Mouse (Mus musculus) urinary bladder, adult 2 months (tissue): ENCODE measurements around the gene Lce1e. TPM values are rescaled to one million over a fixed set of nuclear protein-coding genes. Genes with fewer than 3 reads are reported as not detected.
"Not testable (repeated sequence)": the region's sequence is repeated elsewhere in the genome, so short reads cannot be mapped to it uniquely, and the experiment has no call there.

Source experiments
- DNase-seq: peaks from one replicate; pipeline ENCODE4 v3.0.0; 2022; ENCODE audit warnings: low spot score
- polyA plus RNA-seq: library from polyadenylated mRNA; depleted of rRNA; stranded (reverse); fragments of >200 nt; gene quantifications from 2 replicates; pipeline ENCODE4 v1.2.3, GENCODE M21; 2012; rRNA removed

Gene Lce1e
- not detected in 2 replicates for polyA plus RNA-seq

DNA sequence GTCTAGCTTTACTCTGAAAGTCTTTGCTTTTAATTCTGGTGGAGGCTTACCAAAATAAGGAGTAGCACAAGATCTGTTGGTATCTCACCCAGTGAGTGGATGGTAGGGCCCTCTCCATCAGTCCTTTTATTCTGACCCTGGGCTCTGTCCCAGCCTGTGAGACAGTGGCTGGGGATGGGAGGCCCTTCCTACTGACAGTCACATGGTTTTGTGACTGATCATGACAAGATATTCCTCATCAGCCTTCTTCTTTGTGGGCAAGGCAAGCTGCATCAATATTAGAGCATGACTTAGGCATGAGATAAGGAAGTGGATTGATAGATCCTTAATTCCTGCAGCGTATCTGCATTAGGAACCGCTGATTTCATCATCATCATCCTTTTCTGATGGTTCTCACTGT lies at the start of gene Lce1e:
Lce1e (minus strand) TSS at position 101 of the 400 bp plus-strand sequence.
- DNase-seq = no peak

GRCm38 (mm10) chr3:92753197-92753596 lies 44.3 kb upstream of the Lce1e start:
- no peak for DNase-seq

- no peak for DNase-seq
These were observed 43.4 kb upstream of the Lce1e start, which contains the start of gene Lce1g for GRCm38 (mm10) chr3:92752238-92752637. Gene Lce1g (minus strand): TSS chr3:92752338.

- no peak for DNase-seq
These were observed 30.1 kb upstream of the Lce1e start, which contains the start of gene Gm38119 for GRCm38 (mm10) chr3:92738996-92739395. Gene Gm38119 (minus strand): TSS chr3:92739096.

DNA sequence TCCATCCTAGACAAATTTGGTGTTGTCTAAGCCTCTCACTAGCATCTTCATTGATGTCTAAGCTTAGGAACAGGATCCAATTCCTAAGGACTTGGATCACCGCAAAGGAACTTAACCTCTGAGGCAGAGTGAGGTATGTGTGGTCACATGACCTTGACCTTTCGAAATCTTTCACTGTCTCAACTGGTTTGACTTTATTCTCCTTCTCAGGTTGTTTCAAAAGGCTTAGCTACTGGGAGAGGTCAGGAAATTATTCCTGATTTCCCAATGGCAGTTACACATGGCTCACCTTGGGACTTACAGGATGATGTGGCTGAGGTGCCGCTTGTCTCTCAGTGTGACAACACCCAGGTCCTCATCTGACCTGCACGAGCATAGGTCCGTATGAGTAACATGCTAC lies 13.8 kb upstream of the Lce1e start:
- DNase-seq = no peak

DNA sequence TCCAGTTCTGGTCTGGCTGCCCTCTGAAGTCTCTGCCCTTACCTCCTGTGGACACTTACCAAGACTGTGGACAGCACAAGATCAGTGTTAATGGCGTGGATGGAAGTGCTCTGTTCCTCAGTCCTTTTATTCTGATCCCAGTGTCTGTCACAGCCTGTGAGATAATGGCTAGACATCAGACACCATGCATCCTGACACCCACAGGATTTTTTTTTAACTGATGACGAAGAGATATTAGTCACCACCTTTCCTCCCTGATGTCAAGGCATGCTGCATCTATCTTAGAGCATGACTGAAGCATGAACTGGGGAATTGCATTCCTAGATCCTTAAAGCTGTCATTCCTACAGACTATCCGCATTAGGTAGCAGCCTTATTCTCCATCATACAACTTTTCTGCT lies 11.4 kb upstream of the Lce1e start, which contains the start of gene Lce1f:
Lce1f (minus strand) TSS at position 101 of the 400 bp plus-strand sequence.
- DNase-seq = no peak

DNA sequence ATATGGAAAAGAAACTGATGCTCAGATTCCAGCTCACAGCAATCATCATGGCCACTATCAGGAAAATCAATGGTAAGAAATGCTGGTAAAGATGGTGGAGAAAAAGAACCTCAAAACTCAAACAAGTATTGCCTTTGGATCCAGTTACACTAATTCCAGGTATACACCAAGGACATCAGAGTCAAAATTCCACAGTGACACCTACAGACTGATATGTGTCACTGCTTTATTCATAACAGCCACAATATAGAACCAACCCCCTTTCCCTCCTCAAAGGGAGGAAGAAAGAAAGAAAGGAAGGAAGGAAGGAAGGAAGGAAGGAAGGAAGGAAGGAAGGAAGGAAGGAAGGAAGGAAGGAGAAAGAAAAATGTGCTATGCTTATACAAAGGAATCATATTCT lies 6.2 kb upstream of the Lce1e start:
- DNase-seq = no peak

GRCm38 (mm10) chr3:92694613-92695012 lies 14.3 kb downstream of the Lce1e start:
- no peak for DNase-seq

DNA sequence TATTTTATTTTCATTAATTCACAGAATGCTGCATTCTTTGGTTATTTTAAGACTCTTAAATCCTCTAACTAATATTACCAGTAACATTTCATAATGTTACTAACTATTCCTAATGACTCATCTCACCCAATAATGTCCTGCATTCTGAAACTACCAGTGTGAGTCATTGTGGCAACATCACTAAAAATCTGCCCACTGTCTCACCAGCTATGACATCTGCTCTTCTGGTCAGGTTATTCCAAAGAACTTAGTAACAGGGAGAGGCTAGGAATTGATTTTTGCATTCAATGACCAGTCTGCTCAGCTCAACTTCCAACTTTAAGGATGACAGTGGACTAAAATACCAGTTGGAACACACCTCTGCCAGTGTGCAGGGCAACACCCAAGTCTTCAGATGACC lies 17.2 kb downstream of the Lce1e start:
- no peak for DNase-seq

DNA sequence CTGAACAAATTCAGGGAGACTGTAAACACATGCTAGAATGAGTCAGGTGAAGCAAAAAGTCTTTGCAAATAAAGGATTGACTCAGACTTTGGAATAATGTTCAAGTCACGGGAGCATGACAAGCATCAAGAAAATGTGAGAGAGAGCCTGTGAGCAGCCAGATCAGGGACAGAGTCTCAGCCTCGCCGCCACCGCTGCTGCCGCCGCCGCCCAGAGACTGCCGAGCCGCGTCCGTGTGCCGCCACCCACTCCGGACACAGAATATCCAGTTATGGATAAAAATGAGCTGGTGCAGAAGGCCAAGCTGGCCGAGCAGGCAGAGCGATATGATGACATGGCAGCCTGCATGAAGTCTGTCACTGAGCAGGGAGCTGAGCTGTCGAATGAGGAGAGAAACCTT lies 19.7 kb downstream of the Lce1e start:
- DNase-seq = not testable (repeated sequence)

DNA sequence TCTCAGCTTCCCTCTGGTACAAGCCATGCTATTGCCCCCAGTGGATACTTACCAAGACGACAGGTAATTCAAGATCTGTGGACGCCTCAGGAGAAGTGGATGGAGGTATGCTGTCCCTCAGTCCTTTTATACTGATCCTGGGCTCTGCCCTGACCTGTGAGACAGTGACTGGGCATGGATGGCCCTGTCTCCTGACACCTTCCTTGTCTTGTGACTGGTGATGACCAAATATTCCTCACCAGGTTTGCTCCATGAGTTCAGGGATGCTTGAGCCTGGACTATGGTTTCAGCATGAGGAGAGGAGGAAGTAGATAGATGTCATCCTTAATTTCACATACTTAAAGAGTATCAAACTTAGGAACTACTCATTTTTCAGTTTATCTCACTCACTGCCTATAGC lies 21.8 kb downstream of the Lce1e start, which contains the start of gene Lce1d:
Lce1d (minus strand) TSS at position 101 of the 400 bp plus-strand sequence.
- DNase-seq = no peak

DNA sequence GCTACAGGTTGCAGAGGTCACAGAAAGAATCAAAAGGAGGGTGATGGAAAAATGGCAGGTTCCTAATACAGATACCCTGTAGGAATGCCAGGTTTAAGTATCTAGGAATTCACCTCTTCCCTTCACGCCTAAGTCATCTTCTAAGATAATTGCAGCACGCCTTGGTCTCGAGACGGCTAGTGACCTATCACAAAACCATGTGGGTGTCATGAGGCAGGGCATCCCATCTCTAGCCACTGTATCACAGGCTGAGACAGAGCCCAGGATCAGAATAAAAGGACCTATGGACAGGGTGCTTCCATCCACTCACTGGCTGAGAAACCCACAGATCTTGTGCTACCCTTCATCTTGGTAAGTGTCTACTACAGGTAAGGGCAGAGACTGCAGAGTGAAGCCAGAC lies 29.9 kb downstream of the Lce1e start, which contains the start of gene Lce1c:
Lce1c (plus strand) TSS at position 301 of the 400 bp plus-strand sequence.
- no peak for DNase-seq

DNA sequence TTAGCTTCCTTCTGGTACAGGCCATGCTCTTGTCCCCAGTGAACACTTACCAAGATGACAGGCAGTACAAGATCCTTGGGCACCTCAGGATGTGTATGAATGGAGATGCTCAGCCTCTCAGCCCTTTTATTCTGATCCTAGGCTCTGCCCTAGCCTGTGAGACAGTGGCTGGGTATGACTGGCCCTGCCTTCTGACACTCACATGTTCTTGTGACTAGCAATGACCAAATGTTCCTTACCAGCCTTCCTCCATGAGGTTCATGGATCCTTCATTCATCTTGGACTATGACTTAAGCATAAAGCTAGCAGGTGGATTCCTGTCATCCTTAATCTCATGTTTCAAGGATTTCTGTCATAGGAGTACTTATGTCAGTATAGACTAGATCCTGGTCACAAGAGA lies 38.7 kb downstream of the Lce1e start, which contains the start of gene Lce1a2:
Lce1a2 (minus strand) TSS at position 101 of the 400 bp plus-strand sequence.
- DNase-seq = no peak

Other genes with a start within 250 kb of the Lce1e start
- gene Sprr1a, start 223.2 kb downstream of the Lce1e start, polyA plus RNA-seq = 1,821 and 2,005 TPM in 2 replicates
- not detected in 2 replicates for gene Sprr4, start 208.6 kb downstream of the Lce1e start, polyA plus RNA-seq
- not detected in 2 replicates for gene 2310046K23Rik, start 174.6 kb downstream of the Lce1e start, polyA plus RNA-seq
- gene Ivl, start 135.3 kb downstream of the Lce1e start, polyA plus RNA-seq = 233 and 291 TPM in 2 replicates
- 0.18 TPM in 1 of 2 replicates, not detected in the other for gene Smcp, start 120.1 kb downstream of the Lce1e start, polyA plus RNA-seq
- not detected in 2 replicates for gene 2210017I01Rik, start 101.6 kb downstream of the Lce1e start, polyA plus RNA-seq
- 1.2 and 1.3 TPM in 2 replicates for gene Lce6a, start 87.4 kb downstream of the Lce1e start, polyA plus RNA-seq
- not detected in 2 replicates for gene Lce1a1, start 60.8 kb downstream of the Lce1e start, polyA plus RNA-seq
- gene Lce1b, start 52.1 kb downstream of the Lce1e start, polyA plus RNA-seq = not detected in 2 replicates
- not detected in 2 replicates for gene Lce1a2, start 38.8 kb downstream of the Lce1e start, polyA plus RNA-seq
- gene Lce1c, start 29.8 kb downstream of the Lce1e start, polyA plus RNA-seq = 0.15 and 0.33 TPM in 2 replicates
- not detected in 2 replicates for gene Lce1d, start 21.9 kb downstream of the Lce1e start, polyA plus RNA-seq
- gene Lce1f, start 11.3 kb upstream of the Lce1e start, polyA plus RNA-seq = not detected in 2 replicates
- gene Gm38119, start 30.0 kb upstream of the Lce1e start, polyA plus RNA-seq = not detected in 2 replicates
- gene Lce1g, start 43.3 kb upstream of the Lce1e start, polyA plus RNA-seq = not detected in 2 replicates
- gene Lce1h, start 56.0 kb upstream of the Lce1e start, polyA plus RNA-seq = not detected in 2 replicates
- gene Lce1i, start 69.8 kb upstream of the Lce1e start, polyA plus RNA-seq = not detected in 2 replicates
- not detected in 2 replicates for gene Lce1j, start 81.4 kb upstream of the Lce1e start, polyA plus RNA-seq
- gene Lce1k, start 98.8 kb upstream of the Lce1e start, polyA plus RNA-seq = not detected in 2 replicates
- not detected in 2 replicates for gene Kprp, start 118.2 kb upstream of the Lce1e start, polyA plus RNA-seq
- gene Lce1l, start 142.2 kb upstream of the Lce1e start, polyA plus RNA-seq = not detected in 2 replicates
- not detected in 2 replicates for gene 2310050C09Rik, start 161.1 kb upstream of the Lce1e start, polyA plus RNA-seq
- gene Lce3a, start 217.2 kb upstream of the Lce1e start, polyA plus RNA-seq = not detected in 2 replicates
- not detected in 2 replicates for gene Lce3b, start 223.9 kb upstream of the Lce1e start, polyA plus RNA-seq
- gene Lce3c, start 235.4 kb upstream of the Lce1e start, polyA plus RNA-seq = not detected in 2 replicates
- not detected in 2 replicates for gene Lce3d, start 248.3 kb upstream of the Lce1e start, polyA plus RNA-seq